Mouse (Mus musculus): Measurements from ENCODE around the gene Hmga2. TPM values are rescaled to one million over a fixed set of nuclear protein-coding genes. Genes with fewer than 3 reads are reported as not detected.

Hmga2 gene
- polyA plus RNA-seq, 1 experiment from 2014 or later: 2.2 TPM

- Histone ChIP-seq H3K9ac (replicated peaks; ENCODE audit: low read depth) (no peak overlapping the region), H3K4me3 (ENCODE audit: low read depth, low read length) (no peak overlapping the region), H3K4me1 (ENCODE audit: insufficient read depth, low read depth, low read length) (no peaks in the 10 kb centered on the region; the same call in 1 of the 2 replicates), H3K36me3 (ENCODE audit: insufficient read depth, low read length) (no peaks in the 10 kb centered on the region), H3K4me2 (replicated peaks; ENCODE audit: low read depth, low read length) (no peak overlapping the region), H3K9me3 (ENCODE audit: low read length) (no peaks in the 10 kb centered on the region), H3K27me3 (replicated peaks; ENCODE audit: insufficient read depth, low read length) (no peaks in the 10 kb centered on the region), H3K27ac (ENCODE audit: low read length) (no peak overlapping the region)
- TF ChIP-seq EP300 (IDR thresholded peaks at IDR 0.05) (no peak), CTCF (IDR thresholded peaks at IDR 0.05) (no peak)
- no peak for DNase-seq (ENCODE audit: low spot score)
- WGBS: 37% methylated on average over 9 of the region's 9 CpGs
- ATAC-seq: no peak
Measured at GRCm38 (mm10) chr10:120399846-120400510, 76.3 kb downstream of the Hmga2 start.

DNA sequence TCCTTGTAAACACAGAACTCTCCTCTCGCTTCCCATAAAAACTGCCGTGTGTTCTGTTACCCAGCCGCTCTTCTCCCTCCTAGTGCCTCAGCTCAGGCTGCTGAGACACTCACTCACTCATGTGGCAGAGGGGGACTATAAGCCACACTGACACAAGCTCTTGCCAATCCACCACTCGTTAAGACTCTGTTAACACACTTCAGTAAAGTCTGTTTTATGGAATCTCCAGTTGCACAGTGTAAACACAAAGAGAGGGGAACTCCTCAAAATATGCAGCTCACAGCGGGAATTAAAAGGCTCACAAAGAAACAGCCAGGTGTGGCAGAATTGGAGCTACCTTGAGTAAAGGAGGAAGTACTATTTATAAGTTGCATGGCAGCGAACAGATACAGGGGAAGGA, 77.5 kb downstream of the Hmga2 start:
- no peak overlapping the region for H3K4me3 ChIP-seq (ENCODE audit: low read depth, low read length)
- no peak overlapping the region for H3K9ac ChIP-seq (replicated peaks; ENCODE audit: low read depth)
- H3K27ac ChIP-seq (ENCODE audit: low read length): no peak overlapping the region
- no peaks in the 10 kb centered on the region for H3K9me3 ChIP-seq (ENCODE audit: low read length)
- no peak for TF ChIP-seq EP300 (IDR thresholded peaks at IDR 0.05)
- no peaks in the 10 kb centered on the region; the same call in 1 of the 2 replicates for H3K4me1 ChIP-seq (ENCODE audit: insufficient read depth, low read depth, low read length)
- H3K4me2 ChIP-seq (replicated peaks; ENCODE audit: low read depth, low read length): peak overlapping the region; percentile 14; the same call in 1 of the 2 replicates
- no peaks in the 10 kb centered on the region for H3K36me3 ChIP-seq (ENCODE audit: insufficient read depth, low read length)
- 15% methylated on average over 6 of the region's 6 CpGs for WGBS
- ATAC-seq: peak; percentile 58
- no peaks in the 10 kb centered on the region for H3K27me3 ChIP-seq (replicated peaks; ENCODE audit: insufficient read depth, low read length)
- peak; percentile 41 for DNase-seq (ENCODE audit: low spot score)

DNA sequence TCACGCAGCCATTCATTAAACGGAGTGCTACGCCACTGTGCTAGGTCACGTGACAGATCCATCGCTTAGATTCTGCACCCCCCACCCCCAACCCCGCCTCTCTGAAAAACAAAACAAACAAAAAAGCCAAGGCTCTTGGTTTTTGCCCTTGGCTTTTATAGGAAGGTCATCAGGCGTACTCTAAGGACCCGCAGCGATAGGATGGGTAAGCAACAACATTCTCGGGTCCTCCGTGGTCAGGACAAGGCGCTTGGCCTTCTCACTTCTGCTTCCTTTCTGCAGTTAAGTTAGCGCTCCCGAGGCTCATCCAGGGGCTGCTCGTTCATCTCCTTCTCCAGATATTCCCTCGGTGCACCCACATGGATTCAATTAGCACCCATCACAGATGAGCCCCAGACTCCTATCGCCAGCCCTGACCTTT, 79.0 kb downstream of the Hmga2 start:
- DNase-seq (ENCODE audit: low spot score) (no peak), ATAC-seq (no peak)
- 87% methylated on average over 17 of the region's 17 CpGs for WGBS
- Histone ChIP-seq H3K9me3 (ENCODE audit: low read length) (no peaks in the 10 kb centered on the region), H3K4me3 (ENCODE audit: low read depth, low read length) (no peak overlapping the region), H3K9ac (replicated peaks; ENCODE audit: low read depth) (no peak overlapping the region), H3K4me2 (replicated peaks; ENCODE audit: low read depth, low read length) (no peak overlapping the region), H3K27me3 (replicated peaks; ENCODE audit: insufficient read depth, low read length) (no peaks in the 10 kb centered on the region), H3K4me1 (ENCODE audit: insufficient read depth, low read depth, low read length) (no peaks in the 10 kb centered on the region; the same call in 1 of the 2 replicates), H3K36me3 (ENCODE audit: insufficient read depth, low read length) (no peaks in the 10 kb centered on the region), H3K27ac (ENCODE audit: low read length) (no peak overlapping the region)
- TF ChIP-seq CTCF (IDR thresholded peaks at IDR 0.05): no peak

DNA sequence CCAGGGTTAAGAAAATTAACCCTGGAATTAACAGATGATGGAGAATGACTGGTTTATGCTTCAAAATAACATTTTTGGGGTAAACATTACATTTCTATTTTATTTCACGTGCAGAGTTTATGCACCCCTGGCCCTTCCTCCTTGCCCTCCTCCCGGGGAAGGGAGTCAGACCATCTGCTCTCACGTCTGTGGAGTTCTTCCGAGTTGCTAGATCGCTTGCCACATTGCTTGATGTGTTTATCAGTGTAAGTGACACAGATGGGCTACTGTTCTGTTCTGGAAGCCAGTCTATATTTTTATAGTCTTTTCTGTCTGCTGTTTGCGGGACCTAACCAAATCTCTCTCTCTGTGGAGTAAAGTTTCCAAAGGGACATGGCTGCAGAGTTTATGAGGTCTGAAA, 80.7 kb downstream of the Hmga2 start:
- Histone ChIP-seq H3K36me3 (ENCODE audit: insufficient read depth, low read length) (no peaks in the 10 kb centered on the region), H3K27me3 (replicated peaks; ENCODE audit: insufficient read depth, low read length) (no peaks in the 10 kb centered on the region), H3K4me3 (ENCODE audit: low read depth, low read length) (no peak overlapping the region), H3K9me3 (ENCODE audit: low read length) (no peaks in the 10 kb centered on the region), H3K4me2 (replicated peaks; ENCODE audit: low read depth, low read length) (no peak overlapping the region), H3K4me1 (ENCODE audit: insufficient read depth, low read depth, low read length) (no peaks in the 10 kb centered on the region; the same call in 1 of the 2 replicates), H3K9ac (replicated peaks; ENCODE audit: low read depth) (no peak overlapping the region), H3K27ac (ENCODE audit: low read length) (no peak overlapping the region)
- TF ChIP-seq EP300 (IDR thresholded peaks at IDR 0.05): no peak
- TF ChIP-seq CTCF (IDR thresholded peaks at IDR 0.05): no peak
- DNase-seq (ENCODE audit: low spot score) (no peak), ATAC-seq (no peak)
- WGBS: 67% methylated on average over 6 of the region's 6 CpGs

DNA sequence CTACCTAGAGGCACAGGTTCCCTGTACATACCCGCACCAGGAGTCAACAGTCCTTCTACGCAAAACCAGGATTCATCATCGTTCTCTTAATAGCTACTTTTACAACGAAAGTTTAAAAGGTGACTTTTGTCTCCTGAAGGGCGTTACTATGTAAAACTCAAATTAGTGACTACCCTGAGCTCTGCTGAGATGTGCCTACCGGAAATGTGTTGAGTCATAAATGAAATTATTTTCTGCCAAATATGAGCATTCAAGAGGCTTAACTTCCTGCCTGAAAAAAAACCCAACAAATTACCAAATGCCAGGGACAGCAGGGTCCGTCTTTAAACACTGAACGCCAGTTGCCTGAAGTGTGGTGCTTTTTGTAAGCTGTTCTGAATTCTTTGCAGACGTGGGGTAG, 81.5 kb downstream of the Hmga2 start:
- Histone ChIP-seq H3K36me3 (ENCODE audit: insufficient read depth, low read length) (no peaks in the 10 kb centered on the region), H3K27me3 (replicated peaks; ENCODE audit: insufficient read depth, low read length) (no peaks in the 10 kb centered on the region), H3K27ac (ENCODE audit: low read length) (no peak overlapping the region), H3K4me2 (replicated peaks; ENCODE audit: low read depth, low read length) (no peak overlapping the region), H3K9ac (replicated peaks; ENCODE audit: low read depth) (no peak overlapping the region), H3K9me3 (ENCODE audit: low read length) (no peaks in the 10 kb centered on the region), H3K4me3 (ENCODE audit: low read depth, low read length) (no peak overlapping the region), H3K4me1 (ENCODE audit: insufficient read depth, low read depth, low read length) (no peaks in the 10 kb centered on the region)
- ATAC-seq (no peak), DNase-seq (ENCODE audit: low spot score) (no peak)
- WGBS: 68% methylated on average over 9 of the region's 9 CpGs
- TF ChIP-seq CTCF (IDR thresholded peaks at IDR 0.05) (no peak), EP300 (IDR thresholded peaks at IDR 0.05) (no peak)

GRCm38 (mm10) chr10:120391971-120392716, 84.1 kb downstream of the Hmga2 start:
- TF ChIP-seq CTCF (IDR thresholded peaks at IDR 0.05): no peak
- no peak for TF ChIP-seq EP300 (IDR thresholded peaks at IDR 0.05)
- H3K4me2 ChIP-seq (replicated peaks; ENCODE audit: low read depth, low read length): no peak overlapping the region
- no peak overlapping the region for H3K9ac ChIP-seq (replicated peaks; ENCODE audit: low read depth)
- no peak for ATAC-seq
- H3K9me3 ChIP-seq (ENCODE audit: low read length): no peaks in the 10 kb centered on the region
- DNase-seq (ENCODE audit: low spot score): no peak
- H3K4me3 ChIP-seq (ENCODE audit: low read depth, low read length): no peak overlapping the region
- no peaks in the 10 kb centered on the region for H3K27me3 ChIP-seq (replicated peaks; ENCODE audit: insufficient read depth, low read length)
- no peaks in the 10 kb centered on the region for H3K4me1 ChIP-seq (ENCODE audit: insufficient read depth, low read depth, low read length)
- H3K27ac ChIP-seq (ENCODE audit: low read length): no peak overlapping the region
- WGBS: 47% methylated on average over 14 of the region's 14 CpGs
- no peaks in the 10 kb centered on the region for H3K36me3 ChIP-seq (ENCODE audit: insufficient read depth, low read length)
